Mouse (Mus musculus): ENCODE results near the gene Katna1. TPM values are rescaled to one million over a fixed set of nuclear protein-coding genes. Genes with fewer than 3 reads are reported as not detected.

Katna1 gene
- polyA plus RNA-seq, 1 experiment from 2014 or later, result 59.5 TPM

DNA sequence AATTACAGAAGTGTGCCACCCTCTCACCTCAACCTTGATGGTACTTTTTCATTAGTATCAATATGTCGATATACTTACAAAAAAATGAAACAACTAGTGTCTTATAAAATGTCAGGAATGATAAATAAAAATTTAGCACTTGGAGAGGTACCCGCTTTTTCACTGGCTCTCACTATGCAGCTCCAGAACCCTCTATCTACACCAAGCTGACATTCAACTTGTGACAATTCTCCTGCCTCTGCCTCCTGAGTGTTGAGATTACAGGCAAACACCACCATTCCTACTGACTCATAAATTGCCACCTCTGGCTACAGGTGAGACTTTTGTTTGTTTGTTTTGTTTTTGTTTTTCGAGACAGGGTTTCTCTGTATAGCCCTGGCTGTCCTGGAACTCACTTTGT is 55.4 kb downstream of the Katna1 start:
- no peaks in the 10 kb centered on the region for H3K9me3 ChIP-seq (ENCODE audit: control insufficient read depth, low read length)
- WGBS, result 49% methylated on average over 3 of the region's 3 CpGs
- no peaks in the 10 kb centered on the region for H3K27me3 ChIP-seq (replicated peaks; ENCODE audit: control insufficient read depth, insufficient read depth, low read length)
- H3K4me3 ChIP-seq (ENCODE audit: low read depth, low read length), result peak overlapping the region; percentile 97
- 0 out of 2 replicates have a peak, but pooled peaks cover 16% of the 10 kb centered on the region for H3K36me3 ChIP-seq (ENCODE audit: control insufficient read depth, insufficient read depth, low read length)
- H3K27ac ChIP-seq (ENCODE audit: low read depth), result no peak overlapping the region
- peak overlapping the region; percentile 69 for H3K4me2 ChIP-seq (ENCODE audit: low read length)
- DNase-seq (ENCODE audit: low spot score) (no peak), ATAC-seq (replicated peaks; ENCODE audit: low FRiP score, low TSS enrichment, low read depth) (peak; percentile 9; the same call in 1 of the 2 replicates)
- 0 out of 2 replicates have a peak overlapping the region, but pooled peaks have one; percentile 14 for H3K9ac ChIP-seq (ENCODE audit: low read length)
- H3K4me1 ChIP-seq (replicated peaks; ENCODE audit: control insufficient read depth, insufficient read depth, low read length), result 0 out of 2 replicates have a peak, but pooled peaks cover 3% of the 10 kb centered on the region

DNA sequence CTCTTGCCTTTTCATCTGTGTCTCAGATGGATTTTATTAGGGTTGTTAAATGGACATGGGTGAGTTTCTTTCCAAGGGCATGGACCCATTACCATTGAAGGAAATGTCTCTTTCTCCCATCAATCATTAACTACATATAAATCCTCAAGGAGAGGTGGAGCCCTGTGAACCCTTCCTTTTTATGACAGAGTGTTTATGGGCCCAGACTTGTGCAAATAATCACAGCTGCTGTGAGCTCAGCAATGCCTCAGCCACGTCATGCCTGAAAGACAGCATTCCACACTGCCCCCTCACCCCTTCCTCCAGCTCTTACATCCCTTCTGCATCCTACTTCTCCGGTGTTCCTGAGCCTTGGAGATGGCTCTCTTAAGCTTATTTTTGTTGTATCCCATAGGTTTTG is 61.5 kb downstream of the Katna1 start:
- DNase-seq (ENCODE audit: low spot score), result no peak
- ATAC-seq (replicated peaks; ENCODE audit: low FRiP score, low TSS enrichment, low read depth), result peak; percentile 66
- no peak overlapping the region for H3K9ac ChIP-seq (ENCODE audit: low read length)
- WGBS, result 30% methylated on average over 2 of the region's 2 CpGs
- H3K27ac ChIP-seq (ENCODE audit: low read depth), result no peak overlapping the region
- H3K27me3 ChIP-seq (replicated peaks; ENCODE audit: control insufficient read depth, insufficient read depth, low read length), result no peaks in the 10 kb centered on the region
- no peaks in the 10 kb centered on the region for H3K9me3 ChIP-seq (ENCODE audit: control insufficient read depth, low read length)
- peaks cover 4% of the 10 kb centered on the region; the same call in 1 of the 2 replicates for H3K4me1 ChIP-seq (replicated peaks; ENCODE audit: control insufficient read depth, insufficient read depth, low read length)
- no peak overlapping the region for H3K4me2 ChIP-seq (ENCODE audit: low read length)
- H3K36me3 ChIP-seq (ENCODE audit: control insufficient read depth, insufficient read depth, low read length), result peaks cover 15% of the 10 kb centered on the region
- H3K4me3 ChIP-seq (ENCODE audit: low read depth, low read length), result no peak overlapping the region

DNA sequence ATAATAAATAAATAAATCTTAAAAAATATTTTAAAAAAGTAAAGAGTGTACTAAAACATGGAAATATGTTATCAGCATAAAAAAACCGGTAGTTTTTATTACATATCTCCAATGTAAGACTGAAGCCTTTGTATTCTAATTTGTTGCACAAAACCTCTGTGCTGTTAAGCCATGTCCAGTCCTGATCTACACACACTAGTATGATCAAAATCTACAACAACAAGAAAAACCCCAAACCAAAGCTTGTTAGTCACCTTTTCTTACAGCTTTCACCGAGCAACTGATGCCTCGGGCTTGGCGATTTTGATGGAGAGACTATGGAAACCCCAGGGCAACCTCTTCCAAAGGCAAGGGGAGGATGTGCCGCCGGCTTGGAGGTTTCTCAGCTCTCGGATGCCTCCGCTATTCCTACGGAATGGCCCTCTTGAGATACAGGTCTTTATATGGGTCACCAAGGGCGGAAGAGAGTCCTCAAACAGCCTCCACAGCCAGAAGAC is 66.5 kb downstream of the Katna1 start:
- peak overlapping the region; percentile 100 for H3K4me3 ChIP-seq (ENCODE audit: low read depth, low read length)
- H3K27ac ChIP-seq (ENCODE audit: low read depth), result peak overlapping the region; percentile 62; the same call in 1 of the 2 replicates
- H3K4me1 ChIP-seq (replicated peaks; ENCODE audit: control insufficient read depth, insufficient read depth, low read length), result peaks cover 11% of the 10 kb centered on the region
- no peak for DNase-seq (ENCODE audit: low spot score)
- peak; percentile 53; the same call in 1 of the 2 replicates for ATAC-seq (replicated peaks; ENCODE audit: low FRiP score, low TSS enrichment, low read depth)
- H3K4me2 ChIP-seq (ENCODE audit: low read length), result peak overlapping the region; percentile 58
- peaks cover 30% of the 10 kb centered on the region for H3K36me3 ChIP-seq (ENCODE audit: control insufficient read depth, insufficient read depth, low read length)
- under 1% methylated on average over 10 of the region's 10 CpGs for WGBS
- H3K27me3 ChIP-seq (replicated peaks; ENCODE audit: control insufficient read depth, insufficient read depth, low read length), result no peaks in the 10 kb centered on the region
- no peaks in the 10 kb centered on the region for H3K9me3 ChIP-seq (ENCODE audit: control insufficient read depth, low read length)
- H3K9ac ChIP-seq (ENCODE audit: low read length), result peak overlapping the region; percentile 94

DNA sequence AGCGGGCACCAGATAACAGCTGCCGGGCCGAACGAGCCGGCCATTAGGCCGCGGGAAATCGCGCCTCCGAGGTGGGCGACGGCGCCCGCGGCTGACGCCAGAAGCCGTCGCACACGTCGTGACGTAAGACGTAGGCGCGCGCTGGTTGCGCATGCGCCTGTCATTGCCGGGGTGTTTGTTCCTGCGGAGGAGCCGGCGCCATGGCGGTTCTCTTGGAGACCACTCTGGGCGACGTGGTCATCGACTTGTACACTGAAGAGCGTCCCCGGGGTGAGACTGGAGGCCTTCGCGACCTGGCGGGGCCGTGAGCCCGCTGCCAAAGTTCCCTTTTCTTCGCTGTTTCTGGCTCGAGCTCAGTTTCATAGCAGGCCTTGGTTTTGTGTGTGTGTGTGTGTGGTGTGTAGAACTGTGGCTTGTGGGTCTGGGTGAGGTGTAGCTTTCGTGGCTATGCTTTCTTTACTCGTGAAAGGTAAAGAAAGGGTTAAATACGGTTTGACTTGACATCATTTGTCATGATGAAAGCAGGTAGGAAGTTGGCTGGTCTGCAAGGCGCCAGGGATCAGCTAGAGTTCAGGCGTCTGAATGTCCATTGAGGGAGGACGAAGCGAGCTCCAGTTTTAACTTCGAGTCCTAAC is 67.1 kb downstream of the Katna1 start, which contains the start of the genes Ginm1 and Ppil4:
Gene Ginm1 (minus strand): TSS at position 74 of the 635 bp plus-strand sequence.
Gene Ppil4 (plus strand): TSS at position 141 of the 635 bp plus-strand sequence.
- WGBS, result under 1% methylated on average over 52 of the region's 52 CpGs
- H3K4me2 ChIP-seq (ENCODE audit: low read length), result peak within 1 kb of the TSS; percentile 95
- peak within 1 kb of the TSS; percentile 94 for H3K9ac ChIP-seq (ENCODE audit: low read length)
- peak within 1 kb of the TSS; percentile 62; the same call in 1 of the 2 replicates for H3K27ac ChIP-seq (ENCODE audit: low read depth)
- peaks cover 35% of the 10 kb centered on the region for H3K36me3 ChIP-seq (ENCODE audit: control insufficient read depth, insufficient read depth, low read length)
- peak within 1 kb of the TSS; percentile 100 for H3K4me3 ChIP-seq (ENCODE audit: low read depth, low read length)
- H3K4me1 ChIP-seq (replicated peaks; ENCODE audit: control insufficient read depth, insufficient read depth, low read length), result peaks cover 11% of the 10 kb centered on the region
- DNase-seq (ENCODE audit: low spot score) (peak; percentile 91), ATAC-seq (replicated peaks; ENCODE audit: low FRiP score, low TSS enrichment, low read depth) (peak; percentile 91)
- H3K9me3 ChIP-seq (ENCODE audit: control insufficient read depth, low read length), result no peaks in the 10 kb centered on the region
- H3K27me3 ChIP-seq (replicated peaks; ENCODE audit: control insufficient read depth, insufficient read depth, low read length), result no peaks in the 10 kb centered on the region

DNA sequence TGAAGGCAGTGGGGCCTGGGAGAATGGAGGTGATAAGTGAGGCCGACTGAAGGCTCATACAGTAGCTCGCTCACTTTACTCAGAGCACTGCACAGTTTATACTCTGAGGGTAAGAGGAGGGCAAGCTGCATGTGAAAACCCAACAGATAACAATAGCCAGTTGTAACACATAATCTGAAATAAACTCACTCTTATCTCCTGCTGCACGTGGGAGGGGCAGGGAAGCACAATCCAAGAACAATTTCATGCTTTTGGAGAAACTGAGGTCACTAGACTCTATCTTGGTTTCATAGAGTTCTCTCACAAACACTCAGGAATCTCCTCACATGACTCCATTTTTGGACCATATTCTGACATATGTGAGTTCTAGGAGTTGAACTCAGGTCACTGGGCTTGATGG is 75.5 kb downstream of the Katna1 start:
- H3K27me3 ChIP-seq (replicated peaks; ENCODE audit: control insufficient read depth, insufficient read depth, low read length), result no peaks in the 10 kb centered on the region
- 89% methylated on average over 3 of the region's 3 CpGs for whole genome bisulfite sequencing
- ATAC-seq (replicated peaks; ENCODE audit: low FRiP score, low TSS enrichment, low read depth) (no peak), DNase-seq (ENCODE audit: low spot score) (no peak)
- no peak overlapping the region for H3K4me3 ChIP-seq (ENCODE audit: low read depth, low read length)
- H3K27ac ChIP-seq (ENCODE audit: low read depth), result no peak overlapping the region
- H3K9me3 ChIP-seq (ENCODE audit: control insufficient read depth, low read length), result no peaks in the 10 kb centered on the region
- no peak overlapping the region for H3K4me2 ChIP-seq (ENCODE audit: low read length)
- H3K4me1 ChIP-seq (replicated peaks; ENCODE audit: control insufficient read depth, insufficient read depth, low read length), result no peaks in the 10 kb centered on the region
- no peak overlapping the region for H3K9ac ChIP-seq (ENCODE audit: low read length)
- peaks cover 96% of the 10 kb centered on the region for H3K36me3 ChIP-seq (ENCODE audit: control insufficient read depth, insufficient read depth, low read length)

DNA sequence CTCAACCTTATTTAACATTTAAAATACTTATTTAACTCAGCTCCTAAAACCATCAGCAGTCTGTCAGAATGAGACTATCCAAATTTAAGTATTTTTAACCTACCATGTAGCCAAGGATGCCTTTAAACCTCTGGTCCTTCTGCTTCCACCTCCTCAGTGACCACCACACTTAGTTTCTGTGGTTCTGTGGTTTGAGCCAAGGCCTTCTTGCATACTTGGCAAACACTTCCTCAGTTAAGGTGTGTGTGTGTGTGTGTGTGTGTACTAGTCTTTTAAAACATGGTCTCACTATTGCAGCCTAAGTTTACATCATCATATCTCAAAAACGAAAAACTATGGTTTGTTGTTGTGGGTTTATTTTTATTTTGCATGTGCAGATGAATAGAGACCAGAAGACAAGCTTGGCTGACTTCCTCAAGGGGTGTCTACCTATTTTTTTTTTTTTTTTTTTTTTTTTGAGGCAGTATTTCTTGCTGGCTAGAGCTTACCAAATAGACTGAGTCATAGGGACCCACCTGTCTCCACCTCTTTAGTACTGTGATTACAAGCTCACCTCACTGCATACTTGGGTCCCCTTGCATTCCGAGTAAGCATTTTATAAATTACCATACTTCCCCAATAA is 76.8 kb downstream of the Katna1 start:
- H3K4me1 ChIP-seq (replicated peaks; ENCODE audit: control insufficient read depth, insufficient read depth, low read length), result no peaks in the 10 kb centered on the region
- H3K9me3 ChIP-seq (ENCODE audit: control insufficient read depth, low read length), result no peaks in the 10 kb centered on the region
- H3K4me3 ChIP-seq (ENCODE audit: low read depth, low read length), result no peak overlapping the region
- no peak overlapping the region for H3K9ac ChIP-seq (ENCODE audit: low read length)
- H3K27ac ChIP-seq (ENCODE audit: low read depth), result no peak overlapping the region
- ATAC-seq (replicated peaks; ENCODE audit: low FRiP score, low TSS enrichment, low read depth) (no peak), DNase-seq (ENCODE audit: low spot score) (no peak)
- WGBS, result 92% methylated on average over 2 of the region's 2 CpGs
- peaks cover 95% of the 10 kb centered on the region for H3K36me3 ChIP-seq (ENCODE audit: control insufficient read depth, insufficient read depth, low read length)
- no peaks in the 10 kb centered on the region for H3K27me3 ChIP-seq (replicated peaks; ENCODE audit: control insufficient read depth, insufficient read depth, low read length)
- H3K4me2 ChIP-seq (ENCODE audit: low read length), result no peak overlapping the region

DNA sequence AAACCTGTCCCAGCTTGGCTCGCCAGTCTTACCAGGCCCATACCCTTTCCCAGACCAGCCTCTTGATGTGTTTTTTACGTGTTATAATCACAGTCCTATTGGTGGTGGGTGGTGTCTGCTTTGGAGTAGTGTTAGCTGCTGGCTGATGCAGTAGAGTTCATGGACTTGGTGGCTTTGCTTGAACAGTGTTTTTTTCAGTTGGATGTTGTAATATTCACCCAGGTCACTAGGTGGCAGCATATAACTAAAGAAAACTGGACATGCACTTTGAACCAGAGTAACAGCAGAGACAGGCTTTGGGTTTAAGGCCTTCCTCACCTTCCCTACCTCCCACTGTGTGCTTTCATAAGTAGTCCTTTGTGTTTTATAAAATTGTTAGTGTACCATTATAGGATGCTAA is 84.1 kb downstream of the Katna1 start:
- Histone ChIP-seq H3K27me3 (replicated peaks; ENCODE audit: control insufficient read depth, insufficient read depth, low read length) (no peaks in the 10 kb centered on the region), H3K4me3 (ENCODE audit: low read depth, low read length) (no peak overlapping the region), H3K4me2 (ENCODE audit: low read length) (no peak overlapping the region), H3K36me3 (ENCODE audit: control insufficient read depth, insufficient read depth, low read length) (peaks cover 82% of the 10 kb centered on the region), H3K9me3 (ENCODE audit: control insufficient read depth, low read length) (no peaks in the 10 kb centered on the region), H3K27ac (ENCODE audit: low read depth) (no peak overlapping the region), H3K4me1 (replicated peaks; ENCODE audit: control insufficient read depth, insufficient read depth, low read length) (no peaks in the 10 kb centered on the region), H3K9ac (ENCODE audit: low read length) (no peak overlapping the region)
- ATAC-seq (replicated peaks; ENCODE audit: low FRiP score, low TSS enrichment, low read depth) (0 out of 2 replicates have a peak, but pooled peaks have one; percentile 23), DNase-seq (ENCODE audit: low spot score) (peak; percentile 77)
- 45% methylated on average over 2 of the region's 2 CpGs for WGBS
